Mouse (Mus musculus): ENCODE results near the gene Slc4a2.

Gene Slc4a2

GRCm38 (mm10) chr5:24426556-24427284 lies 3.1 kb downstream of the Slc4a2 start:
- no peak for DNase-seq (ENCODE audit: low spot score in 2 of 2)

- no peak for DNase-seq (ENCODE audit: low spot score in 2 of 2)
These were observed 3.6 kb downstream of the Slc4a2 start for GRCm38 (mm10) chr5:24427285-24427633.

DNA sequence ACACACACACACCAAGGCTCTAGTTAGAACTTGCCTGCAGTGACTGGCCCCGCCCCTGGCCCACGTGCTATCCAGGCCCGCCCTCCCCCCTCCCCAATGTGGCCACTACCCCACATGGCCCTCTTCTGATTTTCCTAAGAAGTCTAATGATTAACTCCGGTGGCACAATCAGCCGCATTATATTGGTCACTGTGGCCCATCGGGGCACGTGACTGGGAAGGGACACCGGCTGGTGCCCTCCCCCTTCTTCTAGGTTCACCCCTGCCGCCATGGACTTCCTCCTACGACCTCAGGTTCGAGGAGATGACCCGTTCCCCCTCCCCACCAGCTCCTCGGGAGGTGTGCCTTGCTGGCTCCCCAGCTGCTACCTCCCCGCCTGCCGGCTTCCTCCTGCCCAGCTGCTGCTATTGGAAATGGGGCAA lies 4.4 kb downstream of the Slc4a2 start:
- no peak for DNase-seq (ENCODE audit: low spot score in 2 of 2)

- no peak for DNase-seq (ENCODE audit: low spot score in 2 of 2)
These were observed 5.0 kb downstream of the Slc4a2 start for GRCm38 (mm10) chr5:24428596-24428995.

DNA sequence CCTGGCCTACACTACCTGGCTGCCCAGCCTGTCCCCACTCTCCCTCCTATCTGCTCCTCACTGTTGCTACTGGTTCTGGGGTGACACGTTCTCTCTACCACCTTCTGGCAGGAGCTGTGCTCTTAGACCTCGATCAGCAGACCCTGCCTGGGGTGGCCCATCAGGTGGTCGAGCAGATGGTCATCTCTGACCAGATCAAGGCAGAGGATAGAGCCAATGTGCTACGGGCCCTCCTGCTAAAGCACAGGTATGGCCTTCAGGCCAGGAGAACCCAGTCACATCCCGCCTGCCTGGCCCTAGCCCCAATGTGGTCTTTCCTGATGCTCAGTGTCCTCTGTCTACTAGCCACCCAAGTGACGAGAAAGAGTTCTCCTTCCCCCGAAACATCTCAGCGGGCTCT lies 10.4 kb downstream of the Slc4a2 start:
- DNase-seq (ENCODE audit: low spot score in 2 of 2): no peak

DNA sequence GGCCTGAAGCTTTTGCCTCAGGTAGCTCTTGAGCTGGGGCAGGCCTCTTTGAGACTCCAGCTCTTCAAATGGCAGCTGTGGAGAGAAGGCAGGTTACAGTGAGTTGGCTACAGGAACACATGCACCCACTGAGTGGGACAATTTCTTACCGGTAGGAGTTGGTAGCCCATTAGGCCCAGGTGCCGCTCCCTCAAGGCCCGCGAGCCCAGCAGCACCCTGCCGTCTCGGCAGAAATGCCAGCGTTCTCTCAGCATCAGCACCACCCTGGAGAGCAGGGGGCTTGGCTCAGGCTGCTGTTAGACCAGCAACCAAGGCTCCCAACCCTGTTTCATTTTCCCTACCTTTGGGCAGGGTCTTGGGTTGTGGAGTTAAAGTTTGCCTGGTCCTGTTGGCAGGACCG lies 17.6 kb downstream of the Slc4a2 start:
- DNase-seq (ENCODE audit: low spot score in 2 of 2): no peak

- DNase-seq (ENCODE audit: low spot score in 2 of 2): no peak
These were observed 18.4 kb downstream of the Slc4a2 start for GRCm38 (mm10) chr5:24442029-24442428.

DNA sequence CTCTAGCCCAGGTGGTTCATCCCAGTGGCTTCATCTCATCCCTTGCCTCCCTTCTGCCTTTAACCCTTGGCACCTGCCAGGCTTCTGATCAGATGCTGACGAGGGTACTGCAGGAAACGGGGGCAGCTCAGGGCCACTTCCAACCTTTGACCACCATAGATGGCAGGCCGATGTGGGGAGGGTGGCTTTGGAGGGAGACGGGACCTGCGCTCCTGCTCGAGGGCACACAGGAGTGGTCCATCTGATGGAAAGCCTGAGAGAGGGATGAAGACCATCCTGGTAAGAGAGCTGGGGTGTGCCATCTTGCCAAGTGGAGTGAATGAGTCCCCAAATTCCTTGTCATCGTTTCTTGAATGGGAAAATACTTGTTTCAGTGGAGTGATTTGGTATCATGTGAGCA lies 19.6 kb downstream of the Slc4a2 start:
- DNase-seq (ENCODE audit: low spot score in 2 of 2): no peak

DNA sequence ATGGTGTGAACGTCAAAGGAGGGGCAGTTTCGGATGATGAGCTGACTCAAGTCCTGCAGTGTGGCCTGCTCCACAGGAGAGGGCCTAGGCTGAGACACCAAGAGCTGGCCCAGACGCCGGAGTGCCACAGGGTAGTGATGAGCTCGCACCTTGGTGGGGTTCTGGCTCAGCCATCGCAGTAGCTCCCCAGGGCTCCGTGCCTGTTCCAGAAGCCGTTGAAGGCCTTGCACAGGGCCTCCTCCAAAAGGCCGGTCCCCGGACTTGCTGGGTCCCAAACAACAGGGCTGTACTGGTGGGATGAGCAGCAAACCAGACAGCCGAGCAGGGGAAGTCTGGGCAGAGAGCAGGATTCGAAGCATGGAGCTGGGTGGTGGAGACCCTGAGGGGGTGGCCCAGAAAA lies 20.3 kb downstream of the Slc4a2 start:
- no peak for DNase-seq (ENCODE audit: low spot score in 2 of 2)

- DNase-seq (ENCODE audit: low spot score in 2 of 2): peak; percentile 92 to 94
These were observed 21.2 kb downstream of the Slc4a2 start, which contains the start of gene Fastk for GRCm38 (mm10) chr5:24444746-24445427. TSS of gene Fastk (minus strand) at chr5:24445287.

- DNase-seq (ENCODE audit: low spot score in 2 of 2): no peak
These were observed 21.9 kb downstream of the Slc4a2 start for GRCm38 (mm10) chr5:24445428-24446080.

GRCm38 (mm10) chr5:24446630-24447029 lies 23.0 kb downstream of the Slc4a2 start:
- DNase-seq (ENCODE audit: low spot score in 2 of 2): no peak

DNA sequence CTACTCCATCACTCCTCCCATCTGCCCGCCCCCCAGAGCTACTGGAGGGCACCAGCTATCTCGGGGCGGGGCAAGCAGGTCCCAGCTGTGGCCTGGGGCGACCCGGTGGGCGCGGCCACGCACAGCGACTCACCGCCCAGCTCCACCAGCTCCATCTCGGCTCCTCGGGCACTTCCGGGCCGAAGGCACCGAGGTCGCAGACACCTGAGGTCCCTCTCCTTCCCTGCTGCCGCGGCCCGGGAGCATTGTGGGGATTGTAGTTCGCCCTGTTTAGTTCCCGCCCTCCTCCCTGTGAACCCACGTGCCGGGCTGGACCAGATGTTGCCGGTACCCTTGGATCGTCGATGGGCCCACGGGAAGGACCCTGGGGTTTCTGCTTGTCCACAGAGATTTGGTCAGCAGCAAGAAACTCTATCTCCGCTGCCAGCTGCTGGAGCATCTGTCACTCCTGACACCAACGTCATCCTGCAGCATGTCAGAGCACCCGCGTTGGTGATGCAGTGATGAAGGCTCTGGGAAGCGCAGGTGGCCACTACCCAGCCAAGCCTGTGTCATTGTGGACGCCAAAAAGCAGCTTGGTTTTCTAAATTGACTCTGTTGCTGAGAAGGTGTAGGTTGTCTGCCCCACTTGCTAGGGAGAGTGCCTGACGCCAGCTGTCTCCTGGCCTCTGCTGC lies 24.1 kb downstream of the Slc4a2 start, which contains the start of gene Tmub1:
Gene Tmub1 (minus strand): TSS at position 231 of the 675 bp plus-strand sequence.
- DNase-seq (ENCODE audit: low spot score in 2 of 2): peak; percentile 89 to 90

DNA sequence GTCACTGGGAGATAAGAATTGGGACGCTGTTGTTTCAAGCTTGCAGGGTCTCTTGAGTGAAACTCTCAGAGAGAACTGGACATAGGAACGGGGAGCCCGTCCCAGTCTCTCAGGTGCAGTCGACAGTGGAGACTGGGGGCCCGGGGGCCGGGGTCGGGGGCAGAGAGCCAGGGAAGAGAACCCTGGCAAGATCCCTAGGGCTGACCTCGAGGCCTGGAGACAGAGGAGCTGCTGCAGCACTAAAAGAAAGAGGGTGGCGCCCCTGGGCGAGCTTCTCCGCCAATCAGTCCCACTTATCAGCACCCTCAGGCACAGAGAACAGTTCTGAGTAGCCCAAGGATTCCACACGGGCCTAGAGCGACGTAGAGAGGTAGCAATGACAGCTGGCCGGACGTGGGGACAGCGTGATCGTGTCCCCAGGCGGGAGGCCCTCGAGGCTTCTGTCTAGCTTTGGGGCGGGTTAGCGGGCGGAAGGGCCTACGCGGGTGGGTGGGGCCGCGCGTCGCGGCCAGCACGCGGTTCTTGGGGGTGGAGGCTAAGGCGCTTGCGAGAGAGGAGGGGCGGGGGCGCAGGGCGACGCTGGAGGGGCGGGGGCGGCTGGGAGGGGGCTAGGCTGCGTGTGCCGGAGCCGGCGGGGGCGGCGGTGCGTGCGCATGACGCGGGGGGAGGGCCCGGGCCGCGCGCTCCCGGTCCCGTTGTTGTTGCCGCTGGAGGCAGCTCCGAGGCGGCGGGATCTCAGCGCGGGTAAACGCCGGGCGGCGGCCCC lies 27.8 kb downstream of the Slc4a2 start:
- DNase-seq (ENCODE audit: low spot score in 2 of 2): peak; percentile 81 to 84

- DNase-seq (ENCODE audit: low spot score in 2 of 2): peak in 1 of 2 experiments; percentile 31
These were observed 28.5 kb downstream of the Slc4a2 start, which contains the start of gene Agap3 for GRCm38 (mm10) chr5:24452030-24452690. TSS of gene Agap3 (plus strand) at chr5:24452177.

- peak in 1 of 2 experiments; percentile 31 for DNase-seq (ENCODE audit: low spot score in 2 of 2)
These were observed 29.1 kb downstream of the Slc4a2 start for GRCm38 (mm10) chr5:24452691-24453233.

- no peak for DNase-seq (ENCODE audit: low spot score in 2 of 2)
These were observed 29.8 kb downstream of the Slc4a2 start for GRCm38 (mm10) chr5:24453283-24453984.

- no peak for DNase-seq (ENCODE audit: low spot score in 2 of 2)
These were observed 30.3 kb downstream of the Slc4a2 start for GRCm38 (mm10) chr5:24453985-24454303.

DNA sequence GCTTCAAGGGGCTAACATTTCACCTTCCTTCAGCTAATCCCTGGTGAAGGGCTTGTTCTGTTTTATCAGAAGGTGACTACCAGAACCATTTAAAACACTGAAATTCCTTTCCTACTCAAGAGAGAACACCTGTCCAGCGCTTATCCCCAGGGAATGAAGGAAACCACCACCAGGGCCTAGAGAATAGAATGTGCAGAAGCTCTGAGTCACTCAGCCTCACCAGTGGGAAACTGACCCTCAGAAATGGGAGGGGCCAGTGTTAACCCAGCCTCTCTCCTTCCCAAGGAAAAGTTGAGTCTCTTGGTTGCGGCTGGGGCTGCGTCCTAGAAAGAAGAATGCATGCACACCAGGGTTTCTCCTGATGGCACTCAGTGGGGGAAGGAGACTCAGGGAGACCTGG lies 31.4 kb downstream of the Slc4a2 start:
- DNase-seq (ENCODE audit: low spot score in 2 of 2): no peak

GRCm38 (mm10) chr5:24455613-24456012 lies 32.0 kb downstream of the Slc4a2 start:
- DNase-seq (ENCODE audit: low spot score in 2 of 2): no peak
